Mouse (Mus musculus): ENCODE data around the gene Notch3.
"Not testable (repeated sequence)": the region's sequence is repeated elsewhere in the genome, so short reads cannot be mapped to it uniquely, and the experiment has no call there.

Notch3 gene

DNA sequence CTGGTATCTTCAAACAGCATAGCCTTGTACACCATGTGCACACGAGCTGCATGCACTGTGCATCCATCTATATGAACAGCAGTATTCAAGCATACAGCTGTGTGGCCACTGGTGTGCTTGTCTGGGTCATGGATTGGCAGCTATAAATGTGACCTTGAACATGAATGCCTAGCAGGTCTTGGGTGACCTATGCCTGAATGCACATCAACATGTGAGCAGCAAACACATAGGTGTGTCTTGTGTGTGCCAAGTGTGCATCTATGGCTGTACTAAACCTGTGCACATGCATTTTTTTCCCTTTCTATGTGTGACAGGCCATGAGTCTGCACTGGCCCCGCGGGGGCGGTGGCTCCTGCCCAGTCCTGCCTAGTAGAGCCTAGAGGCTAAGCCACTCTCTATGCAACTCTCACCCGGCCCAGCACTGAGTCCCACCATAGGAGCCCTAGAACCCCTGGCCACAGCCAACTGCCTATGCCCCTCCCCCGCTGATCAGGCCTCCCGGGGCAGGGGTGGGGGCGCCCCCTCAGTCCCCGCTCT, 1.3 kb downstream of the Notch3 start:
- no peak for DNase-seq

DNA sequence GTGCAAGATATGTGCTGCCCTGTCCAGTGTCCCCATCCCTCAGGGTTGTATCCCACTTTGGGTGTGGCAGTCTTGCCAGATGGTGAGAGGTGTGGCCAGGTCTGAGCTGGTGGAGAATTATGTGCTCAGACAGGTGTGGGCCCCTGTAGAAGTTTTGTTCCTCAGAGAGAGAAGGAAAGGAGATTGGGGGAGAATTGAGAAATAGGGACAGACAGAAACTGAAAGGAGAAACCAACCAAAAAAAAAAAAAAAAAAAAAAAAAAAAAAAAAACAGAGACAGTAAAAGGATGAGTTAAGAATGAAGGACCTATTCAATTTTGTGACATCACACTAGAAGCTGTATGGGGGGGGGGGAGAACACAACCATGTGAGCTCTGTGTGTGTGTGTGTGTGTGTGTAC, 1.9 kb downstream of the Notch3 start:
- DNase-seq = no peak

DNA sequence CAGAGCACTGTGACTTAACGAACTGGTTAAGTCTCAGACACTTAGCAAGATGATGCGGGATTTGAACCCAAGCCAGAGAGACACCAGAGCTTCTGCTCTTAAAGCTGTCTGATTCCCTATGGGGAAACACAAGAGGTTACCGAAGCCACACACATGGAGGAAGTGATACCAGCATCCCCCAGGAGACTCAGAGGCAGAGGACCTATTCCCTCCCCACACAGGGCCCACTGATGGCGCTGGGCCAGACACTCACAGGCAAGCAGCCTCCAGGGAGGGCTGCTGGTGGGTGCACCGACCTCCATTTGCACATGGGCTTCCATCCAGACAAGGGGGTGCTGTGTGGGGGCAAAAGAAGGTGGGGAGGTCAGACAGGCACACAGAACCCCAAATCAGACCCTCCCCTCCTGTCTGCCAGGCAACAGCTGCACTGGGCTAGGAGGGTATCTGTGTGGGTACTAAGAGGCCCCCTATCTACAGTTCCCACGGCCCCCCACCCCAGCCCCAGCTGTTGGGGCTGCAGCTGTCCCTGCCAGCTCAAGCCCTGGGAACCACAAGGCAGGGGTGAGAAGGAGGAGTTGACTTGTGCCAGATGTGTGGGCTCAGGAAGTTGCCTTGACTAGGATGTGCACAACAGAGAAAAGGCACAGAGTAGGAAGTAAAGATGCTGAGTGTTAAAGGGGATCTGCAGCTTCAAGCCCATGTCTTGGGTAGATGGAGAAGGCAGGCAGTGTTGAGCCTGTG, 2.6 kb downstream of the Notch3 start:
- no peak for DNase-seq

DNA sequence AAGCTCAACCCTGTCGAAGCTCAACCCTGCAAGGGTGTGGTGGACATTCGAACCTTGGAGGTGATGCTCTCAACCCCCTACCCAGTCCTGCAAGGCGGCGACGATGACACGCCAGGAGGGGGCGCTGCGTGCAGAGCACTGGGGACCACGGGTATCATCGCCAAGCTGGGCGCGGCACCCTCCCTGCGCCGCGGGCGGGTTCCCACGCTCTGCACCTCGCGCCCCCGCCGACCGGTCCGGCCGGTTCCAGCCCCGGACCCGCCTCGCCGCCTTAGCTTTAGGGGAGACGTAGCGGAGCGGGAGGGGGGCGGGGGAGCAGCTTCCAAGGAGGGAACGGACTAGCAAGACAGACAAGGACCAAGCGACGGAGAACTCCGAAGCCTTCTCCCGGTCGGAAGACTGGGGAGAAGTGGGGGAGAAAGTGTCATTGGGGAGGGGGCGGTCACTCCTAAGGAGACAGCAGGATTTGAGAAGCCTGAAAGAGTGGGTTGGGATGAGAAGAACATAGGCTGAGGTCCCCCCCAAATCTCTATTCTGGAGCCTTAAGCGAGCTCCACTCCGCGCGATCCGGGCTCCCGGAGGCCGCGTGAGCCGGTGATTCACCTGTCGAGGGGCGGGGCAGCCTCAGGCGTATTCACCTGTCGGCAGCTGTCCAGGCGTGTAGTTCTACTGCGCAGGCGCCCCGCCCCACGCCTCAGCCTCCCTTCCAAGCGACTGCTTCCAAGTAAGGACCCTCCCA, 4.4 kb downstream of the Notch3 start:
- DNase-seq = peak; percentile 72

DNA sequence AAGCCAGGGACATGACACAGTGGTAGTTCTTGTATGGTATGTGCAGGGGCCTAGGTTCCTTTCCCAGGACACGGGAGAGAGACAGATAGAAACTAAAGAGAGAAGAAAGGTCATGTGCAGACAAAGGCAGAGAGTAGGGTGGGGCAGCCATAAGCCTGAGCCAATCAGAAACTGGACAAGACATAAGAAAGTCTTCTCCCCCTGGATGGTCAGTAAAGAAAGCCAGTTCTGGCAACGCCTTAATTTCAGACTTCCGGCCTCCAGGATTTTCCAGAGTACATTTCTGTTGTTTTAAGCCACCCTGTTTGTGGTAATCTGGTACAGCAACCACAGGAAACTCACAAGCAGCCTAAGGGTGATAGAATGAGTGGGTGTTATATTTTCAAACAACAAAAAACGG, 5.8 kb downstream of the Notch3 start:
- DNase-seq = no peak

DNA sequence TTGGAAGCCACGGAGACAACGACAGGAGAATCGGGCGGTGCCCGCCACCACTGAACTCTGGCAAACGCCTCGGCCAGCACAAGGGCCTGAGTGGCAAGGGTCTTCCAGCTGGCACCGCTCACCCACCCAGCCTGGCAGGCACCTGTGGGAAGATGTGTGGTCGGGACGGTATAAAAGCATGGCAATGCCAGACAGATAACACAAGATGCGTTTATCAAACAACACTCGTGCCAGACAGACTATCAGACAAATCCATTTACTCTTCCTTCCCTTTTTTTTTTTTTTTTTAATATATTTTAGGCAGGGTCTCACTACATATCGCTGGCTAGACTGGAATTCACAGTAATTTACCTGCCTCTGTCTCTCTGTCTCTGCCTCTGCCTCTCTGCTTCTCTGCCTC, 7.8 kb downstream of the Notch3 start:
- no peak for DNase-seq

DNA sequence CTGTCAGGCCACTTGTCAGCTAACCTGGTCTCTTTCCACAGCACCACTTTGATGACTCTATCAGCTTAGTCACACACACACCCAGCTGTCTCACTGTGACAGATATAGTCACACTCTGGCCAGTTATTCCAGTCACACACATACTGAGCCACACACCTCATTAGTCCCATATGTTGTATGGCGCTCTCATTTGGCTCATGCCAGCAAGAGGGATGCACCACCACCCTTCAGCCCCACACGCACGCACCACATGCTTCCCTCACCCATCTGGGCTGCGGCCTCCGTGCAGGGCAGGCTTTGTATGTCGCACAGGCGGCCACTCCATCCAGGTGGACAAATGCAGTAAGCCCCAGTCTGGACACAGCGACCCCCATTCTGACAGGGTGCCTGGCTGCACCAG, 19.9 kb downstream of the Notch3 start:
- DNase-seq = no peak

DNA sequence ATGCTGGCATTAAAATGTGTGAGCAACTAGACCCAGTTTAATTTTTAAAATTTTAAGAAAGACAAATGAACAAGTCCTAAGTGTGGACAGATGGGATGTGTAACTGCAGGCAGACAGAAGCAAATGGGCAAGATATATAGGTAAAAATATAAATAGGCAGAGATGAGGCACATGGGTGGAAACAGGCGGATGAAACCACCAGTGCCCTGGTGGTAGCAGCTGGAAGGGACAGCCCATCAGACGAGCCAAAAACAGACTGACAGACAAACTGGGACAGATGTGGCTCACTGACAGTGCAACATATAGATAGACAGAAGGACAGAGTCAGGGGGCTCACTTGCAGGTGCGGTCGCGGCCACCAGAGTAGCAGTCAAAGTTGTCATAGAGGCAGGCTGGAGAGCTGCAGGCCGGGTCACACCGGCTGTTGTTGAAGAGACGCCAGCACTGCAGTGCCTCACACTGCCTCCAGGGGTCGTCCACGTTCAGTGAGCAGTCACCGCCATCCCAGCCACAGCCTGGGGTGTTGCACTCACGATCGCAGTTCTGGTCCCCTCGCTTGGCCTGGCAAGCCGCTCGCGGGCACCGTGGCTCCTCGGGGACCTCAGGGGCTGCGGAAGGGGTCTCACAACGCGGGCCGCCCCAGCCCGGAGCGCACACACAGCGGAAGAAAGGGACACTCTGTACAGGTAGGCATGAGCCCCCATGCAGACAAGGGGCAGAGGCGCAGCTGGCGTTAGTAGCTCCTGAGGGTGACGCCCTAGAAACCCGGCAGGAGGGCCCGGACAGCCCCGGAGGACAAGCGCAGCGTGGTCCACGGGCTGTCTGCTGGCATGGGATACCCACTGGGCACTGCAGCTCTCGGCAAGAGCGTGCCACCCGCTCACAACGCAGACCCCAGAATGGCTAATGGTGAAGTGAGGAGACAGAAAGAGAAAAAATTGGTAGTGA, 23.5 kb downstream of the Notch3 start:
- peak; percentile 90 for DNase-seq

DNA sequence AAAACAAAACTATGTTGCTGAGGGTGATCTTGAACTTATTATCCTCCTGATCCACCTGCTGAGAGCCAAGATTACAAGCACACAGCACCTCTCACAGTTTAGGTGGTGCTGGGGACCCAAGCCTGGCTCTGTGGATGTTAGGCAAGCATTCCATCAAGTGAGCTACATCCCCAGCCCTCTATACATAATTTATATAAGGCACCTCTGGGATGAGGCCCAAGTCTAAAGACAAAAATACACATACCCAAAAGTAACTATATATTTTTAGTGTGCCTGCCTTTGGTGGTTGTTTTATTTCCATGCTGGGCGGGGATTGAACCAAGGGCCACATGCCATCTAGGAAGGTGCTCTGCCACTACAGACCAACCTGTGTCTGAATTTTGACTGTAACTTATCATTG, 24.4 kb downstream of the Notch3 start:
- DNase-seq = no peak

DNA sequence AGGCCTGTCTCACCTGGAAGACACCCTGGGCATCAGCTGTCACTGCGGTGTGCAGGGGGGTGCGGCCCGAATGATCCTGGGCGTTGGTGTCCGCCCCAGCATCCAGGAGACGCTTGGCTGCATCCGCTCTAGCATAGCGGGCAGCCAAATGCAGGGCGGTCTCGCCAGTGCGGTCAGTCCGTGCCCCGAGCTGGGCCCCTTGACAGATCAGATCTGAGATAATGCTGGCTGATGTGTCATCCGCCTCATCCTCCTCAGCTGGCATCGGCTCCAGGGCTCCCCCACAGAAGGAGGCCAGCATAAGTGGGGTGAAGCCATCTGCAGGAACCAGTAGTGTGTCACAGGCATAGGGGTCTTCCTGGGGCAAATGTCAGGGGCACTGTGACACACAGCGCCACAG, 33.3 kb downstream of the Notch3 start:
- DNase-seq = no peak

DNA sequence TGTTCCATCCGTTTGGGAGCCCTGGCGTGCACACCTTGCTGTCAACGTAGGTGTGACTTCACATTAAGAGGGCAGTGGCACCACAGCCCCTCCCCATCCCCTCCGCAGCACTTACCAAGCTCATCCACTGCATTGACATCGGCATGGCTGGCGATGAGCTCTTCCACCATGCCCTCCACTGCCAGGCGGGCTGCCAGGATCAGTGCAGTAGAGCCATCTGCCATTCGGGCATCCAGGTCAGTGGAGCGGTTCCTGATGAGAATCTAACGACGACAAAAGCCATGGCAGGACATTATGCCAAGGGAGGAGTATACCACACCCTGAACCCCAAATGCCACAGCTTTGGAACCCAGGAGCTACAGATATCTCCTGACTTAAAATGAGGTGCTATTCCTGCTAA, 34.6 kb downstream of the Notch3 start:
- DNase-seq = no peak

DNA sequence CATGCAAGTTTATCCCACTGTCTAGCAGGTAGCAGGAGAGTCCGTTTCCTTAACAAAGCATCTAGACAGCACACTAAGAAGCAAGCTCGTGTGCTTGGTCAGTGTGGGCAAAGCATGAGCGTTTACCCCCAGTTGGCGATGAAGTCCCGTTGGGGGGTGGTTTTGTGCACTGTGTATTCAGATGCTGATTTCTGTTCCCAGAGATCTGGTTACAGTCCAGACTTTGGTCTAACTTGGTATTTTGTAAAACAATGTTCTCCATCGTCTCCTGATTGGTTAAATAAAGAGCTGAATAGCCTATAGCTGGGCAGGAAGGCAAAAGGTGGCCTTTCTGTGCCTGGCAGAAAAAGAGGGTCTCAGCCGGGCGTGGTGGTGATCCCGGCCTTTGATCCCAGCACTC, 36.1 kb downstream of the Notch3 start:
- DNase-seq = no peak

DNA sequence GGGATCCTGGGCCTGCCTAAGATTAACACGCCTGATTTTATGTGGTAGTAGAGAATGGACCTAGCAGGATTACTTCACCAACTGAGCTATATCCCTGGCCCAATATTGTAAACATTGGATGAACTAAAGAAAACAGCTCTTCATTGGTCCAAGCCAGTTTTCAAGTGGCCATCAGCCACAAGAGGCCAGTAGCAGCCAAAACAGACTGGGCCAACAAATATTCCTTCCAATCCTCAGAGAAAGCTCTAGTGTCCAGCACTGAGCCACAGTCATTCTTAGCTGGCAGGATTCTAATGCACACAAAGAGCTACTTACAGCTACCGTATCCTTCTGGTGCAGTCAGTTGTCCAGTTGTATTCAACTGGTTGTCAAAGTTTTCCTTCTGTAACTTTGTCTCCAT, 39.5 kb downstream of the Notch3 start:
- DNase-seq = no peak

DNA sequence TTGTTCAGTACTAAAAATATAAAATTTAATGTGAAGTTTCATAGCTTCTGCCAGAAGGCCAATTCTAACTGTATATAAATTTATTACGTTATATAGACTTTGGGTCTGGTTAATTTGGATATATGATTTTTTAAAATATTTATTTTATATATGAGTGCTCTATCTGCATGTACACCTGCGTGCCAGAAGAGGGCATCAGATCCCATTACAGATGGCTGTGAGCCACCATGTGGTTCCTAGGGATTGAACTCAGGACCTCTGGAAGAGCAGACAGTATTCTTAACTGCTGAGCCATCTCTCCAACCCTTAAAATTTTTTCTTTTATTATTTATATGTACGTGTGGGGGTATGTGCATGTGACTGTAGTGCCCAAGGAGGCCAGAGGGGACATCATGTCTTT, 41.2 kb downstream of the Notch3 start:
- no peak for DNase-seq

DNA sequence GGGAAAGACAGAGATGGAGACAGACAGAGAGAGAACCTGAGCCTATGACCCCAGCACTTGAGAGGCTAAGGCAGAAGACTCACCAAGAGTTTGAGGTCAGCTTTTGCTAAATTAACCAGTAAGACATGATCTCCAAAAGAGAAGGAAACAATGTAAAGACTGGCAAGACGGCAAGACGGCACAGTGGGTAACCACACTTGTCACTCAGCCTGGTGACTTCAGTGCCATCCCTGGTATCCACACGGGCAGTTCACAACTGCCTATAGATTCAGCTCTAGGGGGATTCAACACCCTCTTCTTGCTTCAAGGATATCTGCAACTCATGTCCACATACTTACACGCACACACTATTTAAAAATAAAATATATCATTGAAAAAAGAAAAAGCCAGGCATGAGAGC, 43.1 kb downstream of the Notch3 start:
- DNase-seq = no peak

DNA sequence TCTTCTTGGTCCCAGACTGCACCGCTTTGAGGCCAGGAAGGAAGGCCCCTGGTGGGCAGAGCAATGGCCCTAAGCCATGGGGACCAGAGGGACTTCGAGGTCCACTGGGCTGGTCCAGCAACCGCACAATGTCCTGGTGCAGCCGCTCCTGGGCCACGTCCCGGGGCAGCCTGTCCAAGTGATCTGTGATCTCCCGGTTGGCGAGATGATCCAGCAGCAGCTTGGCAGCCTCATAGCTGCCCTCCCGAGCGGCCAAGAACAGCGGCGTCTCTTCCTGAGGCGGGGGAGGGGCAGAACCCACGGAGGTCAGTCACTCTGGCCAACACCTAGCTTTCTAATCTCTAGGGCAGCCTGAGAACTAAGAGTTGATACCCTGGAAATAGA, 44.1 kb downstream of the Notch3 start:
- peak; percentile 75 for DNase-seq

DNA sequence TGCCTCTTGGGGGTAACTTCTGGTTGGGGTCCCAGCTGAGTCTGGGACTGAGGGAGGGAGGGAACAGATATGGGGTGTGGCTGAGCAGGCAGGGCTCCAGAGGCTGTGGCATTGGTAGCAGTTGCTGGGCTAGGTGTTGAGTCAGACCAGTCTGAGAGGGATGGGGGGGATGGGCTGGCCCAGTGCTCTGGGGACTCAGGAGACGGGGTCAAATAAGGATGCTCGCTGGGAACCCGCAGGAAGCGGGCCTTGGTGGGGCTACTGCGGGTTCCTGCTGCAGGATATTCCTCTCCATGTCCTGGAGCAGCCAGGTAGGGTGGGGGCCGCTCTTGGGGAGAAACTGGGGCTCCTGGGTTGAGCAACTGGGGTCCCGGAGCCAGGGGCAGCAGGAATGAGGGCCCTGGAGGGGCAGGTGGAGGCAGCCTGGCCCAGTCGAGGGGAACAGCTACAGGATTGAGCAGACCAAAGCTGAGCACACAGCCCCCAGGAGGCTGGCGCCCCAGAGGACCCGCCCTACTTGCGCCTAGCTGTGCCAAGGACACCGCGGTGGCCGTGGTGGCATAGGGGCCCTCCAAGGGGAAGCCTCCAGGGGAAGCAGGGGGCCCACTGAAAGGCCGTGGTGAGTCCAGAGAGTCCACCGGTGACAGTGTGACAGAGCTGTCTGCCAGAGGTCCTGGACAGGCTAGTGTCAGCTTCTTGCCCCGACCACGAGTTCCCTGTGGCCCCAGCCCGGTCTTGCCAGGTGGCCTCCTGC, 44.6 kb downstream of the Notch3 start:
- no peak for DNase-seq

DNA sequence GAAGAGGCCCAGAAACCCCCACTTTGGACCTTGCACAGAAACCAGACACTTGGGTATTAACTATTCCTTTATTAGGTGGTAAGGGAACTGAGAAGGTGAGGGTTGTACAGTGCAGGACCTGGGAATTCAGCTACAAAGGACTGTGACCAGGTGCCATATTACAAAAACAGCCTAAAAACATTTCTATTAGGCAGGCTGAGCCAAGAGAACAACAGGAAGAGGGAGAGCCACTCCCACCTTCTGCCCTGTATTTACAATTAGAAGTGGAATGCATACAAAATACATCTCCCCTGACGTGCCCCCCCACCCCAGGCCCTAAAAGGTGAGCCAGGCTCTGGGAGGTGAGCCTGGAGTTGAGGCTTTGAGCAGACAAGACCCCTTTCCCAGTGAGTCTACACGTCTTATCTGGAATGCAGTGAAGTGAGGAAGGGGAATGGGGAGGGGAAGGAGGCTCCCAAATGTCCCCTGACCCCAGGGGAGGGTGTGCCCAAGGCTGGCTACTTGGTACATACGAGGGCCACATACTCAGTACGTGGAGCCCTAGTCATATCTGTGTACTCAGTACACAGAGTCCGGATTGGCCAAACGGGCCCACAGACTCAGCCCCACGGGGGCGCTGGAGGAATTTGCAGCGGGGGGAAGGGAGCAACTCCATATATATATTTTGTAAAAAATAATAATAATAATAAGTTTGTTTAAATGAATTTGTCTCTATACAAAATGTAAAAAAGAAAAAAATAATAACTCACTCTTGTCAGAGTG, 45.7 kb downstream of the Notch3 start:
- DNase-seq = no peak

DNA sequence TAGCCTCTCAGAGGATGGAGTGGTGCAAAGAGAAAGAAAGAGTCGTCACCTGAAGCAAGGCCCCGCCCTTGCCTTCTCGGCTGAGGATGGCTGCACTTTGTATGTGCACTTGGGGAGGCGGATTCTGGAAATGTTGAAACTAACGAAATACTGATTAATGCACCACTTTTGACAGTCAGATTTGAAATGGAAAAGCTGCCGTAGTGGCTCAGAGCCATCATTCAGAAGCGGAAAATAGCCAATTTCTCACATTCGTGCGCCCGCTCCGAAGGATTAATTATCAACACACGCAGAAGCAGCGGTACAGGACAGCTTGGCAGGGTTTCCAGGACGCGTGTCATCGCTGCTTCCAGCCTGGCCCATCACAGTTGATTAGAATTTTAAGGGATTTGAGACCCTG, 47.5 kb downstream of the Notch3 start:
- DNase-seq = peak; percentile 49

DNA sequence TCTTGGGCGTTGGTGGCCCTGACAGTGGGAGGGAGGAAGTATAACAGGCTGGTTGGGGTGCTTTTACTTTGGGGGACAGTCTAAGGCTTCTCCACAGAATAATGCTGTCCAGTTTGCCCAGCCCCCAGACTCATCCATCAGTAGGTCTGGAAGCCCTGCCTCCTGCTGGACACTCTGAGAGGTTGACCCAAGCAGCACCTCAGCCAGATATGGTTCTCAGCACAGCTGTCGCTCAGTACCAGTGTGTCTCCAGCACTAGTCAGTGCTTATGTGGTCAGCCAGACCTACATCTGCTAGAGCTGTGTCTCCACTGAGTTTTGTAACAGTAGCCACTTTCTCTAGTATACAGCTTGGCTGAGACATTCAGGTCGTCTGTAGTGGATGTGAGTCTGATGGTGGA, 48.2 kb downstream of the Notch3 start:
- DNase-seq = no peak

DNA sequence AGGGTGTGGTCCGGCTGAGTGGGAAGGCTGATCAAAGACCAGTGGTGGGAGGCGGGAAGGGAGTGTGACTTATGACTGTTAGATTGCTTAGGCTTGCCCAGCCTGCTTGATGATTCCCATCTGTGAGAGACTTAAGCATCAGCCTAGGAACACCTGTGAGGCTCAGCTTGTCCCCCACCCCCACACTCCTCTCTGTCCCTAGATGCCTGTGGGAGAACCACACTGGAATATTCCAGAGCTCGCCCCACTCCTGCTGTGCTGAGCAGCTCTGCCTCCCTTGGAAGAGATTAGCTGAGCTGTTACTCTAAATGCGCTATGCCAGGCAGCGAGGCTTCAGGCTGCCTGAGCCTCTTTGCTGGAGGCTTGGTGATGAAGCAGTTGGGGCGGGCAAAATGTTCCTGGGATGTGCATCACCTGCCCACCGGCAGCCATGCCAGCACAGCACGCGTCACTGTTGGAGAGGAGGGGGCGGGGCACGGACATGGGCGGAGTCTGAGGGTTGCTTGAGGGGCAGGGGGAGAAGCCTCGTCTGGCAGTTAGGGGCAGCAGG, 48.7 kb downstream of the Notch3 start:
- not testable (repeated sequence) for DNase-seq

All from kidney, adult 18-20 months (tissue).